Mouse (Mus musculus): ENCODE data around the gene Slc35g2. TPM values are rescaled to one million over a fixed set of nuclear protein-coding genes. Genes with fewer than 3 reads are reported as not detected.

Slc35g2 gene
- polyA plus RNA-seq (2015; fragmentation: Nextera tagmentation; extraction: Ambion mirVana), result 2.7 TPM in 2 replicates

DNA sequence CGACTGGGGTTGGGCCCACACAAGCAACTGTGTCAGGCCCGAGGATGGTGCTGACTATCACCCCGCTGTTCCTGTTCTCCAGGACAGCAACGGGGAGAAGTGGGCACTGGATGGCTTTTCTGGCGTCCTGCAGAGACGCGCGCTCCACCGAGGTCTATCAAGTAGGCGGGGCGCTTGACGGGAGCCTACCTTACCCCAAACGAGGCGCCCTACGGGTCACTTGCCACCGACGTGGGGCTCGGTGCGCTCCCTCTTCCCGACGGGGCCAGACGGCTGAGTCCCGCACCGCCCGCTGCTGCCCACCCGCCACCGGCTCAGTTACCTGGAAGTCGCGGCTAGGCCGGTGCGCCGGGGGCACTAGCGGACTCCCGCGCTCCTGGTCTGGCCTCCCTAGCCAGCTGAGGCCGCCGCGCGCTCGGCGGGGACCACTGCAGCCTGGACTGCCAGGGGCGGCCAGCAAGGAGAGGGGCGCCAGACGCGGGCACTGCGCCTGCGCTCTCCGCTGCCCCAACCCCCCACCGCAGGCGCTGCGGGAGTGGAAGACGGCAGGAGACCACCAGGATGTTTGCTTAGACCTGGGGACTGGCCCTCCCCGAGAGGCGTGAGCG, at the start of gene Slc35g2:
TSS of gene Slc35g2 (minus strand) at position 465 of the 608 bp plus-strand sequence.
- no peaks in the 10 kb centered on the region for H3K9me3 ChIP-seq
- WGBS, result under 1% methylated on average over 43 of the region's 55 CpGs
- H3K27me3 ChIP-seq, result peaks cover 57% of the 10 kb centered on the region
- no peaks in the 10 kb centered on the region for H3K36me3 ChIP-seq
- peak within 1 kb of the TSS; percentile 90 for H3K4me2 ChIP-seq (replicated peaks)
- peak within 1 kb of the TSS; percentile 70 for H3K9ac ChIP-seq
- peaks cover 9% of the 10 kb centered on the region; the same call in 1 of the 2 replicates for H3K4me1 ChIP-seq
- H3K27ac ChIP-seq, result no peak within 1 kb of the TSS
- H3K4me3 ChIP-seq, result peak within 1 kb of the TSS; percentile 65
- ATAC-seq (ENCODE audit: low FRiP score, low read depth), result peak; percentile 80

DNA sequence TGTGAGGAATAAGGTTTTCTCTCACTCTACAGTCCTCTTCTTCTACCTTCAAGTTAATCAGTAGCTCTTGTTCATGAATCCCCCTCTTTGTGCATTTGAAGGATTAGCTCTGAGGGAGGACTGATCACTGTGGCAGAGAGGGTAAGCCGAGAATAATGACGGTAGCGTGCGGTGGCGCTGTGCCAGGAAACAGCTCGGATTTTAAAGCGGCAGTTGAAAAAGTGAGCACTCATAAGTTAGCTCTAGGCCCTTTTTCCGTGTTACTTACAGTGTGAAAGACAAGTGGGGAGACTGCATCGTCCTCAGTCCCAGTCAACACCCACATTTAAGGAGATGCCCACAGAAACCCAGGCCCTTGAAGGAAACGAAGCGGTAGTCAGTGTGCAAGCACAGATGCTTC, 46.1 kb upstream of the Slc35g2 start:
- WGBS, result 50% methylated on average over 11 of the region's 11 CpGs
- peaks cover 7% of the 10 kb centered on the region for H3K4me1 ChIP-seq
- no peak for ATAC-seq (ENCODE audit: low FRiP score, low read depth)

DNA sequence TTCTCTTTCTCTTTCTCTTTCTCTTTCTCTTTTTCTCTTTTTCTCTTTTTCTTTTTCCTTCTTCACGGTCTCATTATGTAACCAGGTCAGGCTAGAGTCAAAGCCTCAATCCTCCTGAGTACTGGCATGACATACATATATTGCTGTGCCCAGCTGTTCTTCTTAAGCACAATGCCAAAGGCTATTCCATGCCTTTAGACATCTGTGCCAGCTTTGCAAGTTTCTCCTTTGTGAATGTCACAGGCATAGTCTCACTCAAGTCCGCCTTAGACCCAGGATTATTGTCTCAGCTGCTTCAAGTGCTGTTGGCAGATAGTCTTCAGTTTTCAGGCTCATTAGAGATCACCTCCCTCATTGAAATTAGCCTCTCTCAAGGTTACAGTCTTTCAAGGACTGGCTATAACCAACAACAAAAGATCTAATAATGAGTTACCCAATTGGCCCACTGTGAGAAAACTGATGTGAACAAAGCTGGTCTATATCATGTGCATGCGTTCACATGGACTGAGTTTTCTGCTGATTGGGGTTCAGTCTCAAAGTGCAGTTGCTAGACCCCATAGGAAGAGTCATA, 42.7 kb upstream of the Slc35g2 start:
- H3K27ac ChIP-seq, result no peak overlapping the region
- no peaks in the 10 kb centered on the region for H3K27me3 ChIP-seq
- no peak for ATAC-seq (ENCODE audit: low FRiP score, low read depth)
- no peak overlapping the region for H3K4me2 ChIP-seq (replicated peaks)
- no peak overlapping the region for H3K9ac ChIP-seq
- H3K4me3 ChIP-seq, result no peak overlapping the region
- H3K4me1 ChIP-seq, result peaks cover 7% of the 10 kb centered on the region
- H3K9me3 ChIP-seq, result no peaks in the 10 kb centered on the region
- 80% methylated on average over 3 of the region's 3 CpGs for WGBS
- H3K36me3 ChIP-seq, result no peaks in the 10 kb centered on the region

More for the DNA sequence above, 46.1 kb upstream of the Slc35g2 start:
- Histone ChIP-seq H3K9ac (no peak overlapping the region), H3K9me3 (no peaks in the 10 kb centered on the region), H3K4me2 (replicated peaks) (no peak overlapping the region), H3K27me3 (no peaks in the 10 kb centered on the region), H3K36me3 (no peaks in the 10 kb centered on the region), H3K27ac (no peak overlapping the region), H3K4me3 (no peak overlapping the region)

DNA sequence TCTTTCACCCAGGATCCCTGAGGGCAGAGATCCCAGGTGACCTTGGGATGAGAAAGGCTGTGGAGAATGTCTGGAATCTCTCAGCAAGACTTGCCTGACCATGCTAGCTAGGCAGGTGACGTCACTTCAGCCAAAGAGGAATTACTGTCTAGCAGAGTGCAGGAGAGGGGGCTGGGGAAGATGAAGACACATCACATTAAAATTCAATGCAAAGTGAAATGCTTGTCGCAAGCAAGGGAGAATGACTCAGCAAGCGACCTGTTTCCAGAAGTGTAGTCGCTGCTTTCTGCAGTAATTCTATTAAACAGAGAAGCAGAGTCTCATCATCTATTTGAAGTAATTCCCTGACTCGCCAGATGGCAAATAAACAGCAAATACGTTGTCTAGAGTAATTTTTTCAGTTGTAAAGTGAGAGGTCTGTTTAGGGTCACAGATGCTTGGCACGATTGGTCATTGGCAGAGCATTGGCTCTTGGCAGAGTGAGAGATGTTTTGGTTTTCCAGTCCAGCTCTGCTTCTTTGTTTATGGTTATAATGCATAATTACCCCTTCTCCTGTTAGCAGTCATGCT, 35.2 kb upstream of the Slc35g2 start:
- Histone ChIP-seq H3K9ac (no peak overlapping the region), H3K4me1 (no peaks in the 10 kb centered on the region), H3K9me3 (no peaks in the 10 kb centered on the region), H3K27ac (no peak overlapping the region), H3K4me3 (no peak overlapping the region), H3K27me3 (no peaks in the 10 kb centered on the region), H3K36me3 (no peaks in the 10 kb centered on the region), H3K4me2 (replicated peaks) (no peak overlapping the region)
- 43% methylated on average over 7 of the region's 7 CpGs for WGBS
- ATAC-seq (ENCODE audit: low FRiP score, low read depth), result no peak

DNA sequence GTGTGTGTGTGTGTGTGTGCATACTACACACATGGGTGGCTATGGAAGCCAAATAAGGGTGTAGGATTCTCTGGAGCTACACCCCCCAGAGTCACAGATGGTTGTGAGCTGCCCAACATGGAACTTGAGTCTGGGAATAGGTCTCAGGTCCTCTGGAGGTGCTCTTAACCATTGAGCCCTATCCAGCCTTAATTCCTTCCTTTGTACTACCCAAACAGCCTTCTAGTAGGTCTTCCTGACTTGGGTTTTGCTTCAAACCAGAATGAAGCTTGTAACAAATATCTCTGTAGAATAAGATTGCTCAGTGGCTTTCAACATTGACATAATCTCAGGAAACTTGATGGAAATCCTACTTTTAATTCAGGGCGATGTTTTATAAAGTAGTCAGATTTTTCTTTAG, 34.6 kb upstream of the Slc35g2 start:
- Histone ChIP-seq H3K27ac (no peak overlapping the region), H3K27me3 (no peaks in the 10 kb centered on the region), H3K36me3 (no peaks in the 10 kb centered on the region), H3K4me1 (no peaks in the 10 kb centered on the region), H3K9me3 (no peaks in the 10 kb centered on the region), H3K9ac (no peak overlapping the region), H3K4me2 (replicated peaks) (no peak overlapping the region), H3K4me3 (no peak overlapping the region)
- no peak for ATAC-seq (ENCODE audit: low FRiP score, low read depth)
- 87% methylated on average over 1 of the region's 1 CpGs for WGBS

DNA sequence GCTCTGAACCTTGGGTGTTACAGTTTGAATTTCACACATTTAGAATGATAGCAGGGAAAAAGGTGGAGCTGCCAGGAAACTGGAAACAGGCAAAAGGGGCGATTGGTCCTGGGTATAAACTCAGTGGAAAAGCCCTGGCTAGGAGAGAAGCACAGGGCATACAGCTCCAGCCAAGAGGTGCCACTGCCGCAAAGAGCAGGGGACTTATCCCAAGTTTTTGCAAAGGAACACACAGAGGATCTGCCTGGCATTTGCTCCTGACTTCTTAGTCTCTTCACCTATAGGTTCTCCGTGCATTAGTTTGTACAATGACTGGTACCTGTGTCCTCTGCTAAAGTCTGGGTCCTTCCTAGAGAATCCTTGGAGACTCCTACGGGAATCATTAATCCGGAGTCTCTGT, 32.3 kb upstream of the Slc35g2 start:
- ATAC-seq (ENCODE audit: low FRiP score, low read depth), result no peak
- WGBS, result 60% methylated on average over 5 of the region's 5 CpGs
- H3K36me3 ChIP-seq, result no peaks in the 10 kb centered on the region
- no peak overlapping the region for H3K4me3 ChIP-seq
- H3K9ac ChIP-seq, result no peak overlapping the region
- peaks cover 7% of the 10 kb centered on the region; the same call in 1 of the 2 replicates for H3K4me1 ChIP-seq
- no peaks in the 10 kb centered on the region for H3K9me3 ChIP-seq
- H3K4me2 ChIP-seq (replicated peaks), result no peak overlapping the region
- no peak overlapping the region for H3K27ac ChIP-seq
- H3K27me3 ChIP-seq, result no peaks in the 10 kb centered on the region

DNA sequence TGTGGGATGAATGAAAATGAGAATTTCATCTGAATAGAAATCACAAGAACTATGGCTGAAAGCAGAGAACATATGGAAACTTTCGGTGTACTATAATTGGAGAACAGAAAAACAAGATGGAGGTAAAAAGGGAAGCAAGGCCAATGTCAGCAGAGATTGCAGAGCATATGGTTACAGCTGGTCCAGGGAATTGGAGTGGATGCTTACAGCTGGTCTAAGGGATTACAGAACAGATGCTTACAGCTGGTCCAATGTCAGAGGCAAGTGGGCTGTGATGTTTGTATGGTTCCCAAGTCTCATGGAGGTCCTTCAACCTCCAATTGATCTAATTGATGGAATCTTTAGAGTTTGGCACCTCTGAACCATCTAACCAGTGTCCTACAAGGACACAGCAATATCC, 31.2 kb upstream of the Slc35g2 start:
- Histone ChIP-seq H3K4me2 (replicated peaks) (no peak overlapping the region), H3K27me3 (no peaks in the 10 kb centered on the region), H3K4me1 (peaks cover 7% of the 10 kb centered on the region; the same call in 1 of the 2 replicates), H3K36me3 (no peaks in the 10 kb centered on the region), H3K27ac (no peak overlapping the region), H3K9me3 (no peaks in the 10 kb centered on the region), H3K9ac (no peak overlapping the region), H3K4me3 (no peak overlapping the region)
- WGBS, result 85% methylated on average over 1 of the region's 1 CpGs
- no peak for ATAC-seq (ENCODE audit: low FRiP score, low read depth)

DNA sequence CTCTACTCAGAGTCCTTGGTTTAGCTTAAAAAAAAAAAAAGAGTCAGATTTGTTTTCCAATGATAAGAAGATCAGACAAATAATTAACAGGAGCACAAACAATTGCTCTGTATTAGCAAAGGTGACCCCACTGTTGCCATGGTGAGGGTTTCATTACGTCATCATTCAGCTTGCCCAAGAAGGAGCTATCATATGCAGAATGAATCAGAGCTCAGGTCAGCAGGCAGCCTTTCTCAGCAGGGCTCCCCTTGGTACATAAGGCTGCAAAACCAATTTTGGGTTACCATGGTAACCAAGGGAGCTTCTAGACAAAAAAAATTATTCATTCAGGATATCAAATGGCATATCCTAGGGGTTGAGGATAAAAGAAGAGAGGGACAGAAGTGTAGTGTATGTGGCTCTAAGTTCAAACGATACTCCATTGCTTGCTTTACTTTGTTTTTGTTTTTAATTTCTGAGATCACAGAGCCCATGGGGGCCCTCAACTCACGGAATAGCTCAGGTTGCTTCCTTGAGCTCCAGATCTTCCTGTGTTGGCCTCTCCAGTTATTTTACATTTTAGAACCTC, 29.0 kb upstream of the Slc35g2 start:
- Histone ChIP-seq H3K27ac (no peak overlapping the region), H3K4me2 (replicated peaks) (no peak overlapping the region), H3K4me3 (no peak overlapping the region), H3K9me3 (no peaks in the 10 kb centered on the region; the same call in 1 of the 2 replicates), H3K9ac (no peak overlapping the region), H3K36me3 (no peaks in the 10 kb centered on the region), H3K4me1 (peaks cover 7% of the 10 kb centered on the region; the same call in 1 of the 2 replicates), H3K27me3 (no peaks in the 10 kb centered on the region)
- ATAC-seq (ENCODE audit: low FRiP score, low read depth), result no peak; the same call in 1 of the 2 replicates
- 59% methylated on average over 3 of the region's 3 CpGs for WGBS

DNA sequence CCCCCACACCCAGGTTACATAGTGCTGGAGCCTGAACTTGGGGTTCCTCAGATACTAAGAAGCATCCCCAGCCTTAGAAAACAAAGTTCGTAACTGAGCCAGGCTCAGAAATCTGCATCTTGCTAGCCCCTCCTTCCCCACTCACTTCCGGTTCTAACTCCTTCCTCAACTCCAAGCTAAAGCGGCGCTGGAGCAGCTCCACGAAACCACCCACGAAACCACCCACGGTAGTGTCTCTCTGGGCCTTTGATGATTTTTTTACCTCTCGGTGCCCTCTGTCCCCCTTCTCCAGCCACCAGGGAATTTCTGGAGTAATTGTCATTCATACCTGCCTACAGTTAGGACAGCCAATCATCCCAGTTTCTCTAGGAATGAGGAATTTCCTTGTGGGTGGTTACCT, 26.7 kb upstream of the Slc35g2 start, which contains the start of gene Stag1:
TSS of gene Stag1 (plus strand) at position 253 of the 400 bp plus-strand sequence.
- no peak within 1 kb of the TSS for H3K4me3 ChIP-seq
- WGBS, result 88% methylated on average over 8 of the region's 8 CpGs
- H3K27ac ChIP-seq, result no peak within 1 kb of the TSS
- H3K9me3 ChIP-seq, result no peaks in the 10 kb centered on the region; the same call in 1 of the 2 replicates
- H3K4me1 ChIP-seq, result peaks cover 7% of the 10 kb centered on the region; the same call in 1 of the 2 replicates
- no peak for ATAC-seq (ENCODE audit: low FRiP score, low read depth)
- no peaks in the 10 kb centered on the region for H3K36me3 ChIP-seq
- H3K9ac ChIP-seq, result no peak within 1 kb of the TSS
- H3K27me3 ChIP-seq, result no peaks in the 10 kb centered on the region
- no peak within 1 kb of the TSS for H3K4me2 ChIP-seq (replicated peaks)

DNA sequence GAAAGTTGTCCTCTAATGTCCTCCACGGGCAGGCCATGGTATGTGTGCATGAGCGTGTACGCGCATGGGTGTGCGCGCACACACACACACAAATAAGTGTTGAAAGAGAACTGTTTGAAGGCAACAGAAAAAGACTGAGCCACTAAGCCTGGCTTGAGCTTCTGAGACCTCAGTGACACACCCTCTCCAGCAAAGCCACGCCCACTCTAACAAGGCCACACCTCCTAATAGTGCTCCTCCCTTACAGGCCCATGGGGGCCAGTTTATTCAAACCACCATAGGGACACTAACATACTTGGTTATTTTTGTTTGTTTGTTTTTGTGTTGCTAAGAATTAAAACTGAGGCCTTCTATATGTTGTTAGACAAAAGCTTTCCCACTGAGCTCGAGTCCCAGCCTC, 25.4 kb upstream of the Slc35g2 start:
- no peak overlapping the region for H3K4me2 ChIP-seq (replicated peaks)
- no peaks in the 10 kb centered on the region; the same call in 1 of the 2 replicates for H3K9me3 ChIP-seq
- H3K36me3 ChIP-seq, result no peaks in the 10 kb centered on the region
- H3K4me3 ChIP-seq, result no peak overlapping the region
- 88% methylated on average over 8 of the region's 8 CpGs for WGBS
- no peaks in the 10 kb centered on the region for H3K27me3 ChIP-seq
- H3K4me1 ChIP-seq, result peaks cover 7% of the 10 kb centered on the region; the same call in 1 of the 2 replicates
- no peak for ATAC-seq (ENCODE audit: low FRiP score, low read depth)
- H3K27ac ChIP-seq, result no peak overlapping the region
- no peak overlapping the region for H3K9ac ChIP-seq

DNA sequence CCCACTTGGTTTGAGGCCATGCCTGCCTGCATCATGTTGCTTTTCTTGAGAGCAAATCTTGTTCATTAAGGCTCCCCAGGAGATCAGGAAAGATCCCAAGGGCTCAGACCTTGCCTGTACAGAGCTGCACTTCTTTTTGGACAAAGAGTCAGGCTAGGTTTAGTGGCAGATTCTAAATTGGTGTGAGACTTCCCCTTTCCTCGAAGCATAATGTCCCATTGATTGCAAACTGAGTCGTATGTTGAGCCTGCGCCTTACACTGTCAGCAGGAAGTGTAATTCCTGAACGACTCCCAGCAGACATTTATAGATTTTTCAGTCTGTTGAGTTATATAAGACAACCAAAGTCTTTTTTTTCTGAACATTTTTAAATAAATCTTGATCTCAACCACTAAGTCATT, 19.6 kb upstream of the Slc35g2 start:
- no peak overlapping the region for H3K27ac ChIP-seq
- H3K4me3 ChIP-seq, result no peak overlapping the region
- H3K9ac ChIP-seq, result no peak overlapping the region
- H3K4me2 ChIP-seq (replicated peaks), result no peak overlapping the region
- no peaks in the 10 kb centered on the region; the same call in 1 of the 2 replicates for H3K9me3 ChIP-seq
- H3K27me3 ChIP-seq, result no peaks in the 10 kb centered on the region
- no peak for ATAC-seq (ENCODE audit: low FRiP score, low read depth)
- no peaks in the 10 kb centered on the region for H3K36me3 ChIP-seq
- 0 out of 2 replicates have a peak, but pooled peaks cover 3% of the 10 kb centered on the region for H3K4me1 ChIP-seq
- WGBS, result 60% methylated on average over 4 of the region's 4 CpGs

DNA sequence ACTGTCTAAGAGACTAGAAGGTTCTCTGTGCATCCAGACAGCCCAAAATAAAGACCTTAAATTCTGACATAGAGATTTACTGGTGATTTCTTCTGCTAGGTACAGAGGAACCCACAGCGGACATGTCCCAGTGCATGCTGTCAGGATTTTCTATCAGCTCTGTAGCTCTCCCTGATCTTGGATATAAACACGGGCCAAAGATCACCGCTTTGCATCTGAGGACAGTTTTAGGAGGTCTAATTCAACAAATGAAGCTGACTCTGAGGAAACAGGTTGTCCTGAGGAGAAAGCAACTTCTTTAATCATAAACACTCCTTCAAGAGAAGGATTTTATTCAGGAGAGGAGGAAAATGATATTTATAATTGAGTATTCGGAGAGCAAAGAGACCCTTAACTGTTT, 13.1 kb upstream of the Slc35g2 start:
- Histone ChIP-seq H3K4me1 (peaks cover 14% of the 10 kb centered on the region), H3K9ac (no peak overlapping the region), H3K36me3 (no peaks in the 10 kb centered on the region), H3K4me3 (no peak overlapping the region), H3K4me2 (replicated peaks) (no peak overlapping the region), H3K27ac (no peak overlapping the region), H3K27me3 (no peaks in the 10 kb centered on the region), H3K9me3 (no peaks in the 10 kb centered on the region)
- ATAC-seq (ENCODE audit: low FRiP score, low read depth), result no peak
- WGBS, result 80% methylated on average over 4 of the region's 4 CpGs

All from limb, embryonic 13.5 days (tissue).